Mouse (Mus musculus) heart, embryonic 12.5 days (tissue): ENCODE results near the gene Lsm7. TPM values are rescaled to one million over a fixed set of nuclear protein-coding genes. Genes with fewer than 3 reads are reported as not detected.
A peak's percentile ranks its signal among the peaks of the same experiment; 100 is the strongest.

ENCODE experiments used
- ATAC-seq: fragments of 200-750 bp; cut with Nextera tagmentation; 2 replicates; pipeline ENCODE4 v1.8.0; 2017; ENCODE audit warnings: moderate TSS enrichment, moderate library complexity; ENCODE audit not compliant: insufficient number of reproducible peaks, low FRiP score
- H3K27ac ChIP-seq: fragments of 300-500 bp; sonication (generic); 2 replicates; pipeline ENCODE4 v1.5.1; 2016; ENCODE audit warnings: mild to moderate bottlenecking, moderate library complexity; ENCODE audit not compliant: poor library complexity, severe bottlenecking
- H3K27me3 ChIP-seq: fragments of 300-500 bp; sonication (generic); replicated peaks from 2 replicates; pipeline ENCODE4 v1.6.1; 2016; ENCODE audit warnings: mild to moderate bottlenecking, moderate library complexity
- H3K36me3 ChIP-seq: fragments of 300-500 bp; sonication (generic); 2 replicates; pipeline ENCODE4 v1.6.1; 2016; ENCODE audit warnings: mild to moderate bottlenecking, moderate library complexity
- H3K4me1 ChIP-seq: fragments of 300-500 bp; sonication (generic); replicated peaks from 2 replicates; pipeline ENCODE4 v1.6.1; 2016; ENCODE audit warnings: mild to moderate bottlenecking
- H3K4me2 ChIP-seq: fragments of 300-500 bp; sonication (generic); 2 replicates; pipeline ENCODE4 v1.6.1; 2016; ENCODE audit warnings: mild to moderate bottlenecking, moderate library complexity
- H3K4me3 ChIP-seq: fragments of 300-500 bp; sonication (generic); 2 replicates; pipeline ENCODE4 v1.5.1; 2016; ENCODE audit warnings: mild to moderate bottlenecking
- H3K9ac ChIP-seq: fragments of 300-500 bp; sonication (generic); 2 replicates; pipeline ENCODE4 v1.6.1; 2016; ENCODE audit warnings: mild to moderate bottlenecking, moderate library complexity
- H3K9me3 ChIP-seq: fragments of 300-500 bp; sonication (generic); replicated peaks from 2 replicates; pipeline ENCODE4 v1.6.1; 2016; ENCODE audit warnings: mild to moderate bottlenecking, moderate library complexity
- WGBS: fragments of 180-500 bp; shearing (Covaris S2); methylation state at CpG from one replicate; pipeline ENCODE4 v1.1.7; 2016; 5-methylcytosine and 5-hydroxymethylcytosine counted together
- polyA plus RNA-seq: library from polyadenylated mRNA; unstranded; fragments of >200 nt; fragmentation: Nextera tagmentation; extraction: Ambion mirVana; gene quantifications from 2 replicates; pipeline ENCODE4 v1.2.1, GENCODE M21; 2016

Lsm7 gene
- 177 and 182 TPM in 2 replicates for polyA plus RNA-seq

- H3K9me3 ChIP-seq, result no peaks in the 10 kb centered on the region
- WGBS, result under 1% methylated on average over 80 of the region's 81 CpGs
- peak within 1 kb of the TSS; percentile 37; the same call in 1 of the 2 replicates for H3K27ac ChIP-seq
- no peaks in the 10 kb centered on the region for H3K27me3 ChIP-seq
- H3K36me3 ChIP-seq, result peaks cover 29% of the 10 kb centered on the region
- H3K4me1 ChIP-seq, result peaks cover 28% of the 10 kb centered on the region
- H3K4me3 ChIP-seq, result peak within 1 kb of the TSS; percentile 98
- H3K9ac ChIP-seq, result peak within 1 kb of the TSS; percentile 96
- H3K4me2 ChIP-seq, result peak within 1 kb of the TSS; percentile 100
- peak; percentile 77 for ATAC-seq
These were observed at the start of gene Lsm7, which contains the start of gene Sppl2b for GRCm38 (mm10) chr10:80854913-80855748. Lsm7 (minus strand) TSS chr10:80855209. Sppl2b (plus strand) TSS chr10:80855275.

GRCm38 (mm10) chr10:80904709-80905108 lies 49.7 kb upstream of the Lsm7 start:
- H3K9ac ChIP-seq, result no peak overlapping the region
- peaks cover 80% of the 10 kb centered on the region for H3K36me3 ChIP-seq
- no peaks in the 10 kb centered on the region for H3K9me3 ChIP-seq
- H3K4me2 ChIP-seq, result no peak overlapping the region
- ATAC-seq, result no peak
- H3K4me1 ChIP-seq, result peaks cover 10% of the 10 kb centered on the region
- H3K27me3 ChIP-seq, result no peaks in the 10 kb centered on the region
- WGBS, result 93% methylated on average over 11 of the region's 11 CpGs
- H3K4me3 ChIP-seq, result no peak overlapping the region
- no peak overlapping the region for H3K27ac ChIP-seq

- ATAC-seq, result no peak
- H3K36me3 ChIP-seq, result peaks cover 79% of the 10 kb centered on the region
- no peaks in the 10 kb centered on the region for H3K9me3 ChIP-seq
- peaks cover 16% of the 10 kb centered on the region for H3K4me1 ChIP-seq
- 80% methylated on average over 28 of the region's 28 CpGs for WGBS
- H3K27me3 ChIP-seq, result no peaks in the 10 kb centered on the region
- no peak overlapping the region for H3K9ac ChIP-seq
- H3K4me3 ChIP-seq, result no peak overlapping the region
- no peak overlapping the region for H3K4me2 ChIP-seq
- no peak overlapping the region for H3K27ac ChIP-seq
These were observed 49.1 kb upstream of the Lsm7 start for GRCm38 (mm10) chr10:80904004-80904693.

GRCm38 (mm10) chr10:80903282-80903681 lies 48.3 kb upstream of the Lsm7 start:
- Histone ChIP-seq H3K4me2 (no peak overlapping the region), H3K4me3 (no peak overlapping the region), H3K36me3 (peaks cover 74% of the 10 kb centered on the region), H3K9me3 (no peaks in the 10 kb centered on the region), H3K4me1 (peaks cover 23% of the 10 kb centered on the region), H3K9ac (no peak overlapping the region), H3K27ac (no peak overlapping the region), H3K27me3 (no peaks in the 10 kb centered on the region)
- 94% methylated on average over 10 of the region's 10 CpGs for WGBS
- no peak for ATAC-seq

GRCm38 (mm10) chr10:80902273-80902940 lies 47.4 kb upstream of the Lsm7 start:
- WGBS, result 95% methylated on average over 9 of the region's 9 CpGs
- peaks cover 32% of the 10 kb centered on the region for H3K4me1 ChIP-seq
- no peaks in the 10 kb centered on the region for H3K9me3 ChIP-seq
- no peak overlapping the region for H3K4me3 ChIP-seq
- H3K4me2 ChIP-seq, result no peak overlapping the region
- 0 out of 2 replicates have a peak, but pooled peaks cover 6% of the 10 kb centered on the region for H3K27me3 ChIP-seq
- no peak overlapping the region for H3K27ac ChIP-seq
- H3K9ac ChIP-seq, result no peak overlapping the region
- no peak for ATAC-seq
- H3K36me3 ChIP-seq, result peaks cover 65% of the 10 kb centered on the region

- 0 out of 2 replicates have a peak, but pooled peaks cover 10% of the 10 kb centered on the region for H3K27me3 ChIP-seq
- no peaks in the 10 kb centered on the region for H3K9me3 ChIP-seq
- no peak overlapping the region for H3K4me3 ChIP-seq
- no peak for ATAC-seq
- H3K4me1 ChIP-seq, result peaks cover 32% of the 10 kb centered on the region
- peaks cover 60% of the 10 kb centered on the region for H3K36me3 ChIP-seq
- H3K9ac ChIP-seq, result 0 out of 2 replicates have a peak overlapping the region, but pooled peaks have one; percentile 28
- 88% methylated on average over 19 of the region's 19 CpGs for WGBS
- peak overlapping the region; percentile 8; the same call in 1 of the 2 replicates for H3K27ac ChIP-seq
- H3K4me2 ChIP-seq, result peak overlapping the region; percentile 30
These were observed 46.6 kb upstream of the Lsm7 start for GRCm38 (mm10) chr10:80901409-80902272.

- H3K27ac ChIP-seq, result peak within 1 kb of the TSS; percentile 75
- H3K27me3 ChIP-seq, result 0 out of 2 replicates have a peak, but pooled peaks cover 10% of the 10 kb centered on the region
- no peaks in the 10 kb centered on the region for H3K9me3 ChIP-seq
- H3K36me3 ChIP-seq, result peaks cover 50% of the 10 kb centered on the region
- H3K4me2 ChIP-seq, result peak within 1 kb of the TSS; percentile 93
- H3K9ac ChIP-seq, result peak within 1 kb of the TSS; percentile 94
- peak within 1 kb of the TSS; percentile 97 for H3K4me3 ChIP-seq
- WGBS, result under 1% methylated on average over 72 of the region's 72 CpGs
- peaks cover 32% of the 10 kb centered on the region for H3K4me1 ChIP-seq
- peak; percentile 96 for ATAC-seq
These were observed 45.6 kb upstream of the Lsm7 start, which contains the start of gene Timm13 for GRCm38 (mm10) chr10:80900318-80901247. Timm13 (minus strand) TSS chr10:80900969.

- ATAC-seq, result no peak
- Histone ChIP-seq H3K27ac (0 out of 2 replicates have a peak overlapping the region, but pooled peaks have one; percentile 75), H3K4me2 (peak overlapping the region; percentile 93), H3K4me3 (peak overlapping the region; percentile 97), H3K36me3 (peaks cover 41% of the 10 kb centered on the region), H3K9ac (peak overlapping the region; percentile 94), H3K9me3 (no peaks in the 10 kb centered on the region), H3K4me1 (peaks cover 32% of the 10 kb centered on the region), H3K27me3 (0 out of 2 replicates have a peak, but pooled peaks cover 10% of the 10 kb centered on the region)
- WGBS, result 18% methylated on average over 25 of the region's 25 CpGs
These were observed 44.7 kb upstream of the Lsm7 start for GRCm38 (mm10) chr10:80899591-80900317.

GRCm38 (mm10) chr10:80899074-80899473 lies 44.1 kb upstream of the Lsm7 start:
- H3K36me3 ChIP-seq, result peaks cover 35% of the 10 kb centered on the region
- H3K4me3 ChIP-seq, result no peak overlapping the region
- peaks cover 25% of the 10 kb centered on the region for H3K4me1 ChIP-seq
- ATAC-seq, result no peak
- H3K9me3 ChIP-seq, result no peaks in the 10 kb centered on the region
- H3K27me3 ChIP-seq, result 0 out of 2 replicates have a peak, but pooled peaks cover 10% of the 10 kb centered on the region
- 86% methylated on average over 8 of the region's 8 CpGs for WGBS
- peak overlapping the region; percentile 93; the same call in 1 of the 2 replicates for H3K4me2 ChIP-seq
- no peak overlapping the region for H3K9ac ChIP-seq
- no peak overlapping the region for H3K27ac ChIP-seq
